Mouse (Mus musculus): ENCODE measurements around the gene Arpc5.

The Arpc5 gene

DNA sequence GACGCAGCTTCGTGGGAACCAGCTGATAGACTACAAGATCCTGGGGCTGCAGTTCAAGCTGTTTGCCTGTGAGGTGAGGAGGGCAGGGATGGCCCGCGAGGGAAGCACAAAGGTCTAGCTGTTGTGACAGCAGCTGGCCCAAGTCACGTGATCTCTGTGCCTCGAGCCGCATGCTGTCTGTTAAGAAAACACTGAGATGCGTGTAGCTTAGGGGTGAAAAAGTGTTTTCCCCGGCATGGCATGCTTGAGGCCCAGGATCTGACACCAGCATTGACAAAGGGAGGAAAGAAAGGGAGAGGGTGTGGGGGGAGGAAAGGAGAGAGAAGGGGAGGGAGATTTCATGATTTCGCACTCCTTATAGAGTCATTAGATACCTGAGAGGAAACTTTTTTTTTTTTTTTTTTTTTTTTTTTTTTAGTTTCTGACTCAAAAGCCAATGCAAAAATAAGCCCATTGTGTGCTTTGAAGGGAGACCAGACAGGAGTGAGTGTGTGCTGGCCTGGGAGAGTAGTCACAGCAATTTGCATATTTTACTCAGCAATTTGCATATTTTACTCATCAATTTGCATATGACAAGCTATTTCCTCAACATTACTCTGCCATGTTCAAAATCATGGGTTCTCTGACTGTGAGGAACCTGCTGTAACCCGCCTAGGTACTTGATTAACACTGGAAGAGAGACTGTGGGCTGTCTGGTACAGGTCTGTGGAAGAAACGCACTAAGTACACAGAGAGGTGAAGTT, 50.9 kb downstream of the Arpc5 start:
- no peak for DNase-seq

DNA sequence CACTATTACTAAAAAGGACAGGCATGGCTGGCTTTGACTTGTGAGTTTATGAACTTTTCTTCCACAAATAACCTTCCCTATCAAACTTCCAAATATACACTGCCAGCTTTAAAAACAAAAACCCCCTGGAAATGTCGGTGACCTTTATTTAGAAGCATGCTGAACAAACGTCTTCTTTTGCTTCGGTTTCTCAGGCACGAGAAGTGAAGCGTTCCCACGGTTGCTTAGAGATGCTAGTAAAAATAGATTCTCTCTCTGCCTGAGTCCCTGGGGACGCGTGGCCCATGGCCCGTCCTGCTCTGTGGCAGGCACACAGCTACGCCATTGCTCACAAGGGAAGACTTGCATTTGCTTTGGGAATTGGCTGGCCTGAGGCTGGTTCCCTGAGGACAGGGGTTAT, 51.5 kb downstream of the Arpc5 start:
- no peak for DNase-seq

GRCm38 (mm10) chr1:152819558-152819957, 53.2 kb downstream of the Arpc5 start:
- DNase-seq, result no peak

DNA sequence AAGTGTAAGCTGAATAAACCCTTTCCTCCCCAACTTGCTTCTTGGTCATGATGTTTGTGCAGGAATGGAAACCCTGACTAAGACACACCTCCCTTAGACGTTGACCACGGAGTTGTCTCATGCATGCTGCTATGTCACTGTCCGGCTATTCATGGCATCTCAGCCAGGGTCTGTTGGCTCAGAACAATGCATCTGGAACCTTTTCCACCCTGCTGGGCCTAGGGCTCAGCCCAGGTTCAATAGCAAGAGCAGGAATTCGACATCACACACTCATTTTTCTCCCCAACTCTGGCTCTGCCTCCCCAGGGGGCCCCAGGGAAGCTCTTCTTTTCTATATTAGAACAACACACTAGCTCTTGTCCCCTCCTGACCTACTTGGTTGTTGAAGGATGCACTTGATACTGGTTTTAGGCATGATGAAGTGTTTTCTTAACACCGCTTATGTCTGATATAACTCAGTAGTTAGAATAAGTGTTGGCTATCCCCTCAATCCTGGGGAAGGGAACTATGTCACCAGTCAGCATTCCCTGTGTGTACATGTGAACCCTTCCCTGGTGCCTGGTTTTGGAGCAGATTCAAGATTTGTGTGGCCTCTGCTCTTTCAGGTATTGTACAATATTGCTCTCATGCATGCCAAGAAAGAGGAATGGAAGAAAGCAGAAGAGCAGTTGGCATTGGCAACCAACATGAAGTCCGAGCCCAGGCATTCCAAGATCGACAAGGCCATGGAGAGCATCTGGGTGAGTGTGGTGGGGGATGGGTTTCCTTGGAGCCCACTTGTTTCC, 54.8 kb downstream of the Arpc5 start:
- no peak for DNase-seq

DNA sequence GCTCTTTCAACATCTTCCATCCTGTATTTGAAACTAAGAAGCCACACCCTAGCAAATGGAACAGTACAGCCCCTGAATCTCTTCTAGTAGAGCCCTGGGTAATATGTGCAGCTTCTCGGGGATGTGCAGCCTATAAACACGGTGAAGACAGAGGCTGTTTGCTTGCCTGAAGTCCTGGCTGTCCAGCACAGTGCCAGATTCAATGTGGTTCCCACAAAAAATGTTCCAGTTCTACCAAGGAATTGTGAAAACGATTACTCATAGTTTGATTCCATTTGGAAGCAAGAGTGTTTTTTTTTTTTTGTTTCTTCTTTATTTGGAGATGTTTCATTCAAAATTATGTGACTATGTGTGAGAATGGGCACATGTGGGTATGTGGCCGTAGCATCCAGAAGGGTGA, 55.4 kb downstream of the Arpc5 start:
- DNase-seq, result no peak

GRCm38 (mm10) chr1:152824206-152824605, 57.9 kb downstream of the Arpc5 start:
- no peak for DNase-seq

Data from liver (tissue).